Mouse (Mus musculus) liver, adult 10 weeks (tissue): Measurements from ENCODE around the gene Hcar2. TPM values are rescaled to one million over a fixed set of nuclear protein-coding genes. Genes with fewer than 3 reads are reported as not detected.

Experiments
- polyA plus RNA-seq: library from polyadenylated mRNA; stranded (reverse); fragments of 350-450 nt; fragmentation: Illumina TruSeq; extraction: RNeasy Lipid Tissue Mini Kit (QIAGEN cat#74804); gene quantifications from one replicate; pipeline ENCODE4 v1.2.3, GENCODE M21; 2014; ENCODE audit warnings: low read depth, low replicate concordance

Hcar2 gene
- not detected for polyA plus RNA-seq

DNA sequence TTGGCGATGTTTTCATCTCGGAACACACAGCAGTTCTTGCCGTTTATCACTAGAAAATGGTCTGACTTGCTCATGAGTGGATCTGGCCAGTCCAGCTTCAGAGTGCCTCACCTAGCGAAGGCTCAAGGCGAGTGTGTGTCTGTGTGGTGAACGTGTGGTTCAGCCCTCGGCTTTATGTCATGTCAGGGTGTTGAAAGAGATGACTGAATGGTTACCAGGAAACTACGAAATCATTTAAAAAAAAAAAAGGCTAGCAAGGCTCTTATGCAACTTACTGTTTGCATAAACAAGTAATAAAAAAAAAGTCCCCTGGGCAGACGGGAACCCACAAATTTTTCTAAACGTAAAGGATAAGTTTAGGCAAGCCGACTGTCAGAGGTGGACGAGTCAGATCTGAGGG is at the start of gene Hcar2:
Hcar2 (minus strand) TSS at position 135 of the 400 bp plus-strand sequence.

DNA sequence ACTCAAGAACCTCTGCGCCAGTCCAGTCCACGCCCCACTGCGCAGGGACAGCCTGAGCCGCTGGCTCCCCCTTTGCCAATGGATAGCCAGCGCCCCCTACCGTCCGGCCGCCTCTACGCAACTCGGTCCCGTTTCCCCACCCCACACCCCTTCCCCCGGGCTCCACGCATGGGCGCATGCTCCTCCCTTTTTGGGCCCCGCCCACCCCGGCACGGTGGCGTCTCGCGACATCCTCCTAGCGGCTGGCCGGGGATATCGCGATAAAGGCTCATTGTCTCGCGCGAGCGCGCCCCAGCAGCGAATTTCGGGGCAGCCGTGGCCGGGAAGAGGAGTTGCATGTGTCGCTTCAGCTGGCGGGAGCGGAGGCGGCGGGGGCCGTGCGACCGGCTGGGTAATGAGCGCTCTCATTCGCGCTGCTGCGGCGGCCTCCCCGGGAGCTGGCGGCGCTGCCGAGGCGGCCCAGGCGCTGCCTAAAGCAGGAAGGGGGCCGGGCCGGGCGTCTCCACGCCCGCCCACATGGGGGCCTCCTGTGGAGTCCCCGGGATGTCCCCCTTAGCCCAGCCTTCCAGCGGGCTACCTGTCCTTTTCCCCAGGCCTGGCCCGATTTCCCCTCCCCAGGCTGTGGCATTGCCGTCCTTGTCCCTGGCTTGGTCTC is 41.8 kb upstream of the Hcar2 start, which contains the start of gene Denr:
Denr (plus strand) TSS at position 200 of the 655 bp plus-strand sequence.

DNA sequence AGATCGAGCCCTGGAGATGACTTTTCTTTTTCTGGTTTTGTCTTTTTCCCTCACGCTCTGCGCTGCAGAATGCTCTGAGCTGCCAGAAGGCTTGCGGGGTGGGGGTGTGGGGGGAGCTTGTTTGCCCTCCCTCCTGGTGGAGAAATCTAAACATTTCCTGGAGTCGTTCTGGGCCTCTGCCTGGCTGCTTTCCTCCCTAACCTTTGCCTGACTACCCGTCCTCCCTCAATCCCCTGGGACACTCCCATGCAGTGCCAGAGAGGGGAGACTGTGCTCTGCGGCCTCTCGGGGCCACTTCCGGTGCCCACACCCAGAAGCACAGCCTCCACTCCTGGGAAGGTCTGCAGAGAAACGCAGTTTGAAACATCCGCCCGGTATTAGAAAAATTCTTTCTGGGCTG is 14.6 kb upstream of the Hcar2 start, which contains the start of gene Hcar1:
Hcar1 (minus strand) TSS at position 93 of the 400 bp plus-strand sequence.

Other genes with a start within 250 kb of the Hcar2 start
- gene Clip1, start 180.9 kb downstream of the Hcar2 start, polyA plus RNA-seq = 18.4 TPM
- 32.2 TPM for gene Zcchc8, start 144.4 kb downstream of the Hcar2 start, polyA plus RNA-seq
- gene Rsrc2, start 116.1 kb downstream of the Hcar2 start, polyA plus RNA-seq = 92.5 TPM
- not detected for gene Kntc1, start 115.8 kb downstream of the Hcar2 start, polyA plus RNA-seq
- not detected for gene Hcar1, start 14.5 kb upstream of the Hcar2 start, polyA plus RNA-seq
- gene Denr, start 41.7 kb upstream of the Hcar2 start, polyA plus RNA-seq = 135 TPM
- not detected for gene Gm43518, start 61.9 kb upstream of the Hcar2 start, polyA plus RNA-seq
- 1.7 TPM for gene Ccdc62, start 65.2 kb upstream of the Hcar2 start, polyA plus RNA-seq
- 0.87 TPM for gene Hip1r, start 108.1 kb upstream of the Hcar2 start, polyA plus RNA-seq
- gene Vps37b, start 166.8 kb upstream of the Hcar2 start, polyA plus RNA-seq = 4.3 TPM
- gene Abcb9, start 230.3 kb upstream of the Hcar2 start, polyA plus RNA-seq = not detected
- 1.6 TPM for gene Ogfod2, start 246.8 kb upstream of the Hcar2 start, polyA plus RNA-seq